Mouse (Mus musculus): Measurements from ENCODE around the gene Cebpg.

The Cebpg gene

DNA sequence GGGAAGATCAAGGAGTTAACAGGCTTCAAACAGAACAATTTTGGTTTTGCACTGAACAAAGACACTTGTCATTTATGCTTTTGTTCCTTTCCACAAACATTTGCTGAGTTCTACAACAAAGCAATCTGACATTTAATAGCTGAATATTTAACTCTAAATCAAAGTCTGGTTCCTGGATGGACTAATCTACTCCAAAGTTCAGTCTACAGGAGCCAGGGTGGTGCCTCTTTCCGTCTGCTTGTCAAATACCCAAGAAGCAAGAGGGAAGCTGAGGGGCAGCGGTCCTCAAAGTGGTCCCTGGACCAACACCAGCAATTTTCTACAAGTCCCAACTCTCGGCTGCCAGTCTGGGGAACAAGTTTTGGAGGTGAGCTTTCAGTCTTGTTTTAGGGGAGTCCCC is 3.2 kb downstream of the Cebpg start:
- no peak for DNase-seq

DNA sequence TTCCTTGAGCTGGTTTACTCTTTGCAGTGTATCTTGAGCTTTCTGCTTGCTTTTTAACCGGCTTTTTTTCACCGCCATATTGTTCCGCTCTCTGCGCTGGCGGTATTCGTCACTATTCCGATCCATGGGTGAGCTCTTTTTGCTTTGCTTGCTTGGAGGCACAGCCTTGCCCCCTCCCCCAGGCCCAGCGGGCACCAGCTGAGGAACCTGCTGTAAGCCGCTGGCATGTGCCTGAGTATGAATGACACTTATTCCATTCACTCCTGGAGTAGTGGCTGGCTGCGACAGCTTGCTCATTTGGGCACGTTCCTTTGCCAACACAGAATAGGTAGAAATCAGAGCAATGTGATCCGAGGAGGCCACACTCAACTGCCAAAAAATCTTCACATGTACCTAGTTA is 5.8 kb downstream of the Cebpg start:
- no peak for DNase-seq

DNA sequence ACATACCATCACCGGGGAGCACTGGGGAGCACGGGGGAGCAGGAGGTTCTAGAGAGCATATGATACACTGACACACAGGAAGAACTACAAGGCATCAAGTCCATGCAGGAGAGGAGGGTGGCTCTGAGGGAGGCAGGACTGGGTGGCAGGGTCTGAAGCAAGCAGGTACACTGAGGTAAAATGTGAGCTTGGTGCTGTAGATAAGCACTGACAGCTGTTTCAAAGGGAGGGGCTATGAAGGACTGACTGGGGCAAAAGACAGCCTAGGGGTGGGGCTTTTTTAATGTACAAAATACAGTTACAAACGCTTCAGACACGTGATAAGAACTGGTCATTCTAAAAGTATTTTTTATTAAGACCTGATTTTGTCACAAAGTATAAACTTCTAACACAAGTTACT is 10.3 kb downstream of the Cebpg start:
- no peak for DNase-seq

DNA sequence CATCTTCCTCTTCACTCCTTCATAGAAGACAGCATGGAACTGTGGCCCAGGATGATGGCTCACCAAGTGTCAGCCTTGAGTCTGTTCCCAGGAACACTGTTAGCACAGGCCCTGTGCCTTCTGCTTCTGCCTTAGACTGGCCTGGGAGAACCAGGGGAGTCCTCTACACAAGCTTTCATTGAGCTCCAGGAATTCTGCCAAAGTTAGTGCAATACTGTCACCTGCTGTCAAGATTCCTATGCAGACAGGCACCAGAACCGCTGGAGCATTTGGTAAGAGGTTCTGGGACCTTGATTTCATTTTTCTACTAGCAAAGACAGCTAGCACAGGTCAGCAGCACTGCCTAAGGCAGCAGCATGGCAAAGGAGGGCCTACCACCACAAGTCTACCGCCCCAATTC is 11.7 kb downstream of the Cebpg start:
- no peak for DNase-seq

DNA sequence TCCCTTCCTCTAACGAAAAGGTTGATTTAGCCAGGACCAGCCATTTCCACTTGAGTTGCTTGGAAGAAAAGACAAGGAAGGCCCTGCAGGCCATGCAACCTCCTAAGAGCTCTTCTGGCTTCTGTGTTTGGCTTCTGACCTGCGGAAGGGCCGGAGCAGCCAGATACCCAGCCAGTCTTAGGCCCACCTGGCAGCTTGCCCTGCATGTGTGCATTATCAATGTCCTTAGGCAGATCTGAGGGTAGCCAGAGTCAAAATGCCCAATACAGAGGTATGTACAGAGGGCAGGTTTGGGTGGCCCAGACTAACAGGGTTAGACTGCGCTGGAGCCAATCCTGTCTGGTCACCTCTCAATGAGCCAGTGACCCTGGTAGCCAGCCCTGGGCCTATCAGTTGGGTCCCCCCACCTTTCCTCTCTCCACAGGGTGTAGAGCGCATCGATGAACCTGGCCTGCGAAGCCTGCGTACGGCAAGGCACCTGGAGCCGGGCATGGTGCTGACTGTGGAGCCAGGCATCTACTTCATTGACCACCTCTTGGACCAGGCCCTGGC is 13.0 kb downstream of the Cebpg start:
- DNase-seq, result no peak

DNA sequence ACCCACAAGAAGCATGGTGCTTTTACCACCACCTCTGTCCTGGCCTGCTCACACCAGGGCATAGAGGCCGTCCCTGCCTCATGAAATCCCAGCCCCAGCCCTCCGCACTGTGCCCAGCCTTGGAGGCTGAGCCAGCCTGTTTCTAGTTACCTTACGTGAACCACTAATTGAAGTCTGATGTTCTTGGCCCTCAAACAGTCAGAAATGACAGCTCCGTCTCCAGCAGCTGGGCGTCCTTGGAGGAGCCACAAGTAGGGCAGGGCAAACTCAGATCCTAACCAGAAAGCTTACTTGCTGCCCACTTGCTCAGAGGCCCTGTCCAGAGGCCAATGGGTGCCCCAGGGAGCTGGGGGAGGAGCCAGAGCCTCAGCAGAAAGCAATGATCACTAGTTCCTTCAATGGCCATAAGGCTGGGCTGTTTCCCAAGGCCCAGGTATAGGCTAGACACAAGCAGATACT is 13.6 kb downstream of the Cebpg start:
- no peak for DNase-seq

DNA sequence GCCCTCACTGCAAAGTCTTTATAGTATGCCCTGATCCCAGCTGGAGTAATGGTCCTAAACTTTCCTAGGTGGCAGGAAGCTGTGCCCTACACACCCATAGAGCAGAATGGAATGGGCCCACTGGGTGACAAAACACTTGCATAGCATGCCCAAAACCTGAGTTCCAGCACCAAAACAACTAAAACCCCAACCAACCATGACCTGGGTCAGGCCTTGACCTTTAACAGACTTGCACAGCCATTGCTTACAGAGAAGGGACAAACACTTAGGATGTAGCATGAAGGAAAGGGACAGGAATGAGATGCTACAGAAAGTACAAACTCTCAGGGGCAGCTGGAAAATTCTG is 14.2 kb downstream of the Cebpg start:
- DNase-seq, result no peak

DNA sequence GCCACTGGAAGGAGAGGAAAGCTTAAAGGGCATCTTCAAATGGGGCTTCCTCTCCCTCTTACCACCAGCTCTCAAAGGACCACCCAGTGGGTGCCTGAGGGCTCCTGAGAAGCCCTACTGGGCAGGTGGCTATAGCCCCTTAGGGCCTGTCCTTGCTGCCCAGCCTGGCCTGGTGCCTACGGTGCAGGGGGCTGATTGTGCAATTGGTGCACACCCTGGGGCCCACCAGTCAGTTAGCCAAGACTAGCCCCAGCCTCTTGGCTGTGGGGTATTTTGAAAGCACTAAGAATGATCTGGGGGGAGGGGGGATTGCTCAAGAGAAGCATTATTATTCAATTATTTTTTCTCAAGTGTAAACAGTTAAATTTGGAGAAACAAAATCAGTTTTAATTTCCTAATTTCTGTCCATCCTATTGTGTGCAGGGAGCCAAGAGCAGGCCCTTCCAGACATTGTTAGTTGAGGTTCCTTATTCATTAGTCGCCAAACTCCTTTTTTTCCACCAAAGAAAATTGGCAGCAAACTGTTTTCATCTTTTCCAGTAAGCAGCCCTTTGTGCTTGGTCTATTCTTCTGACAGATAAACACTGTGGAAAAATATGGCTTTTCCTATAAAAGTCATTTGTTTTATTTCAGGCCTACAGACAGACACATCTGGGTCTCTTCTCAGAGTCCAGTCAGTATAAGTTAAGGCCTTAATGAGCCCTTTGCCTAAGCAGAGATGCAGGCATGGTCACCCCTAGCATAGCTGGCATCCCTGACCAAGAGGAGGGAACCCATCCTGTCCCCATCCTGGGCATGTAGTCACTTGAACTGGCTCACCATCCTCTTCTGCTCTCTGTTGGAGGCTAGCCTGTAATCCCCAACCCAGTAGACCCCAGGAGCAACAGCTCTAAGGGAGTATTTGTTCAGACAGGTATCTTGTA is 14.8 kb downstream of the Cebpg start:
- no peak for DNase-seq

DNA sequence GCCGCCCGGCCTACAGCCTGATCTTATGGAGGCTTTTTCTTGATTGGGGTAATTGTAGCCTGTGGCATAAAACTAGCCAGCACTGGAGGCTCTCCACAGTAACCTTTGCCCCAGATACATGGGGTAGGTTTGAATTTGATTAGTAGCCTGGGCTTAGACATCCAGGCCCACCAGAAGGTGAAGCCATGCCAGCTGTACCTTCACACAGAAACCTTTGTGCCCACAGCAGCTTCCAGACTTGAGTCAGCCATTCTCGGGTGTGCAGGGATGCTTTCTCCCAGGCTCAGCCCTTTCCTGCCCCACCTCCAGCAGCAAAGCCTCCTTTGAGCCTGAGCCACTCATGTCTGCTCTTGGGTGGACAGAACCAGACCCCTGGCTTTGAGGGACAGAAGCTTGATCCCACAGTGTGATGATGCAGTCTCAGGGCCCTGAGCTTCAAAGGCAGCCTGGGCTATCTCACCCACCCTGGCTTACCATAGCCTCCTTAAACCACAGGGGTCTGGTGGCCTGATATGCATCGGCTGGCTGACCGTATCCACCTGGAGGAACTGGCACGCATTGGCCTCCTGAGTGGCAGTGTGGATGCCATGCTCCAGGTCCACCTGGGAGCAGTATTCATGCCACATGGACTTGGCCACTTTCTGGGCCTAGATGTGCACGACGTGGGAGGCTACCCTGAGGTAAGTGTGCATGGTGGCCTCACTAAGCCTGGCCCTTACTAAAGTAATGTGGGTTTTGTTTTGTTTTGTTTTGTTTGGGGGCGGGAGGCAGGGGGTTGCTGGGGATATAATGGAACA is 16.0 kb downstream of the Cebpg start:
- DNase-seq, result no peak

DNA sequence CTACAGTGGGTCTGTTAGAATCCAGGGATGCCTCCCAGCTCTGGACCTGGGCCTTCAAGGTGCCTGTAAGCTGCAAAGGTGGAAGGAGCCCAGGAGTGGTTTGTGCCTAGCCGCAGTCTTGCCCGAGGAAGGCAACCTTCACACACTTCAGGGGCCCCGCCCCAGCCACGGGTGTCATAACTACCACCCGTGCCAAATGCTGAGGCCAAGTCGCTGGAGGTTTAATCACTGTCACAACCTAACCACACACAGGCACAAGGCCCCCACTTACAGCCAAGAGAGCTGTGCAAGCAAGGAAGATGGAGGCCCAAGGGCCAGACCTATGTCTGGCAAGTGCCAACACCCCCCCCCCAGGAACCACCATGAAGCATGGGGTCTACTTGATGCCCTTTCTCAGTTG is 19.0 kb downstream of the Cebpg start:
- no peak for DNase-seq

DNA sequence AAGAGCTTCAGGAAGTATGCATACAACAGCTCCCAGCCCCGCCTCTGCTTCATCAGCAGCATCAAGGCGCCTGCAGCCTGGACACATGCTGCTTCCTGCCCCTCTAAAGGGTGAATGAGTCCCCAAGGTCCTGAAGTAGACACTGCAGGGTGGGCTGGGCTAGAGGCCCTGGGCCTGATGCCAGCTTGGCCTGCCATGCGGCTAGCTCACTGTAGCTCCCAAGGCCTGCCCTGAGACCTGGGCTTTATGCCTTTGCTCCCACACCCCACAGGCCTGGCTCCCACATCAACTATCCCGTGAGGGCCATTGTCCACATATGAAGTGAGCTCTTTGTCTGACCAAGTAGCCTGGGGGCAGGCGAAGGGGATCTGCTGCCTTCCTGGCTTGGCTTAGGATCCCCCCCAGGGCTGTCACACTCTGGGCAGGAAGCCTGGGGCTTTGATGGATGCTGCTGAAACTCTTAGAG is 20.1 kb downstream of the Cebpg start:
- no peak for DNase-seq

DNA sequence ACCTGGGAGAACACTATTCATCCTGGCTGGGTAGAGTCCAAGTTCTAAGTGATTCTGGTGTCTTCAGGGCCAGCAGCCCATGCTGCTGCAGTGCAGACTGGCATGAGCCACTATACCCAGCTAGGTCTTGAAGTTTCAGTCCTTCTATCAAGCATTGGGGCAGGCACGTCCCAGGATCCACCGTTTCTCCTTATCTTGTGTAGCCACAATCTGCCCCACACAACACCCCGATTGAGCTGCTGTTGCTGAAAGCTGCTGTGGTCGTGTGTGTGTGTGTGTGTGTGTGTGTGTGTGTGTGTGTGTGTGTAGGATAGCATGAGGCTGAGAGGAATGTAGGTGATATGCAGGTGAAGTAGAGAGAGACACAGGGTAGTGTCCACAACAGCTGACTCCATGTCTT is 20.8 kb downstream of the Cebpg start:
- no peak for DNase-seq

DNA sequence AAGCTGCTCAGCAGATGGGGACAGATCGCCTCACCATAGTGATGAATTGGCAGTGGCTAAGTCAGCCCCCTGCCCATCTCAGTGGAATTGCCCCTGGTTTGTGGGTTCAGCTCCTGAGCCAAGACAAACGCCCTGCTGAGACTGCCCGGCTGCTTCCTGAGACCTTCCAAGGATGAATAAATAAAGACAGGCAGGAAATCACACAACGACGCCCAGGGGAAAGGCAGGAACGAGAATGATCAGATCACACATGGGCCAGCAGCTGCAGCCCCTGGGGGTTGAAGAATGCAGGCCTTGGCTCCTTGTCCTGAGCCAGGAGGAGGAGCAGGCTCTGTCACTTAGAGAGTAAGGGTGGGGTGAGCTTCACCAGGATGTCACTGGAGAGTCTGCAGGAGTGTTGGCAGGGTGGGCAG is 21.2 kb downstream of the Cebpg start:
- no peak for DNase-seq

DNA sequence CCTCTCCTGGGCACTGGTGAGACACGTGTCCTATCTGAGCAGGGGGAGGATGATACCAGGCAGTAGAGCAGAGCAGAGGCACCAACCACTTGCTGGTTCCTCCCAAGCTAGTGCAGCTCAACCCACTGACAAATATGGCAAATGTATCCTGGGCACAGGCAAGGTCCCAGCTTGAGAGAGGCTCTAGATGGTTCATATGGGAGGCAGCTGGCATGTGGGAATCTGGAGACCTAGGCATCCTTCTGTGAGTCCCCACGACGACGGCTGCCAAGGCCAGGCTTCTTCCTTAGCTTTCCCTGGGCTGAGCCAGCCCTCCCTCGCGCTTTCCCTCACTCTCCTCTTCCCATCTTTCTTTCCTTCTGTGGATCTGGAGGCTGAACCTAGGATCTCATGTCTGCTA is 25.8 kb downstream of the Cebpg start:
- no peak for DNase-seq

DNA sequence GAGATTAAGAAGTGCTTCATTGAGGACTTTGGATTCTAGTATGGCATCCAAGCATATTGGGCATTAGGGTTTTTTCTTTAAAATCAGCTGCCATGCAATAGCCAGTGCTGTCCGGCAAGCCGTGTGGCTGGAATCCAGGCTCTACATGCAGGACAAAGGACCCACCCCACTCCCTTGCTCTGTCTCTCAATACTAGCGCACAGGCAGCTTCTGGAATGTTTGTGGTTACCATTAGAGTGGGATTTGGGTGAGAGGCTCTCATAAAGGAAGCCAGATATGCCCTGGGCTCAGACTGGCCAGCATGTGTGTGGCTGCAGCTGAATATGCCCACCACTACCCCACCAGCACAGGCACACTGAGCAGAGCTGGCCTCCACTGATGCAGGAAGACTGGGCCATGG is 26.7 kb downstream of the Cebpg start:
- DNase-seq, result no peak

DNA sequence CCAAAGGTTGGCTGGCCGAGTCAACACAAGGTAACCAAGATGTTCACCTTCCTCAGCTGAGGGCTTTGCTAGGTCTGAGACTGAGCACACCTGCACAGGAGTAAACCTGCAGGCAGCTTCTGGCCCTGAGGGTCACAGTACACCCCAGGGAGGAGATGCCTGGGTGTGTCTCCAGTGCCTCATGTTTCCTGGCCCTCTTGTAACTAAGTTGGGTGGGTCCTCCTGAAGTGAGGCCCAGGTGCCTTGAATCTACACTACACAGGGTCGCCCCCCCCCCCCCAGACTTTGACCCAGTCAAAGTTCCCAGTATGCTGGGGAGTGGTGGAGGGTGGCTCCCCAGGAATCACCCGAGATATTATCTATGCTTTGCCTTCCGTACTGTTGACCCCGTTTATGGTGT is 27.1 kb downstream of the Cebpg start:
- DNase-seq, result no peak

DNA sequence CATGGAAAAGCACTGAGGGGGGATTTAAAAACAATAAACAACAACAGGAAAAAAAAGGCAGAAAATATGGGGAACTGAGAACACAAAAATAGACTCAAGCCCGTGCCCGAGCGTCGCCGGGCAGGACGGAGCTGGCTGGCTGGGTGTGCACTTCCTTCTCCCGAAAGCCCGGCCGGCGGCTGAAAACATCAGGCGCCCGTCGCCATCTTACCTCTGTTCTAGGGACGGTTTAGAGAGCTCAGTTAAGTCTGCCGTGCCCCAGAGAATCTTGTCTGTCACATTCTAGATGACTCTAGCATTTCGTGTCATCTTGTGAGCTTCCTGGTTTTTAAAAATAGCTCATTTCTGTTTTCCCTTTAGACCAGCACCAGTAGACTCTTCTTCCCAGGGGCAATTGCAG is 27.8 kb downstream of the Cebpg start:
- DNase-seq, result no peak

DNA sequence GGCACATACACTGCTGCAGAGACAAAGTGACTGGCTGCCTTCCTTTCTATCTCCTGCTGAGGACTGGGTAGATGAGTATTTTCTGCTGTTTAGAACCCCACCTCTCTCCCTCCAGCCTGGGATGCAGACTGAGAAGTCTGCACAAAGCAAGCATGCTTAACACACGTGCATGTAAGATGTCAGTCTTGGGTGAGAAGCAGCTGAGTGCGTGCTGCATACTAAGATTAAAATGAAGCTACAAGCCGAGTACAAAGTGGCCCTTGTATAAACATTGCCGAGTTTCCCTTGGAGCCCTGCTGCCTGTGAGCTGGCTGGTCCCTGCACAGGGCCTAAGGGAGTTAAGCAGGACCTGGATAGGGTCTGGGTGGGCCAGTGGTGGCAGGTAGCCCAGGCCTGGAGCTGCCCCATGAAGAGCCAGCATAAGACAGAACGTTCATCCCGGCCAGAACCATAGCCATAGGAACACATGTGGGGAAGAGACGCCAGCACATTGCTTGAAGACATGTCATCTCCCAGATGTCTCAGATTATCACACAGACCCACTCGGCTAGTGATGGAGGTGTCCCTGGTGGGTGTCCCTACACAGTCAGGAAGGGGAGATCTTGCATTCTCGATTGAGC is 28.5 kb downstream of the Cebpg start:
- no peak for DNase-seq

DNA sequence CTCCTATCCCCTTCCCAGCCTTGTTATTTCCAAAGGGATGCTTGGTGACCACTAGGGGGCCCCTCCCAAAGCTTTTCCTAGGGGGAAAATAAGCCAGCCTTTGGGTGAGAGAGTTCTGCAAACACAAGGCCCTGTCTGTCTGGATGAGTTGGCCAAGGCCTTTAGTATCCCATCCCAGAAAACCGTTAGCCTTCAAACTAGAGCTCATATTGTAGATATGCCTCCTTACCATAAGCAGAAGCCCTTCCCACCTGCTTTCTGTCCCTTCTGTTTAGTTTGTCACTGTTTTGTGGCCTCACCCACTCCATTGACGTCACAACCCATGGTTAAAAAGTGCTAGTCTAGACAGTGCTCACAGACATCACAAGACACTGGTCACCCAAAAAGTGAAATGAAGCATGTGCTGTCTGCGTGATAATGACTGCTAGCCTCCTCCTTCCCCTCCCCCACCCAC is 29.5 kb downstream of the Cebpg start:
- DNase-seq, result no peak

DNA sequence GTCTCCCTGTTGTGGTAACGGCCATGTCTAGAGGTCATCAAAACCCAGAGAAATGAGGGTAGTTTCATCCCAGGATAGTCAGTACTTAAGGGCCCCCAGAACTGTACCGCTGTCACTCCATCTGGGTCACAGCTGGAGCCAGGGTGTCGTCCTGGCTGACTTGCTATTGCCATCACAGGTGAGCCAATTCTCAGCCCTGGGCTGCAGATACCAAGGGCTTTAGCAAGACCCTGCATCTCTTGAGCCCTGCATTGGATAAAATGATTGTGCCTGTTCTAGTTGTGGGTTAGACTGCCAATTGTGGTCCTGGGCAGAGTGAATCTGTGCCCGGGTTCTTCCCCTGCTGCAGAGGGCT is 30.1 kb downstream of the Cebpg start:
- DNase-seq, result no peak

DNA sequence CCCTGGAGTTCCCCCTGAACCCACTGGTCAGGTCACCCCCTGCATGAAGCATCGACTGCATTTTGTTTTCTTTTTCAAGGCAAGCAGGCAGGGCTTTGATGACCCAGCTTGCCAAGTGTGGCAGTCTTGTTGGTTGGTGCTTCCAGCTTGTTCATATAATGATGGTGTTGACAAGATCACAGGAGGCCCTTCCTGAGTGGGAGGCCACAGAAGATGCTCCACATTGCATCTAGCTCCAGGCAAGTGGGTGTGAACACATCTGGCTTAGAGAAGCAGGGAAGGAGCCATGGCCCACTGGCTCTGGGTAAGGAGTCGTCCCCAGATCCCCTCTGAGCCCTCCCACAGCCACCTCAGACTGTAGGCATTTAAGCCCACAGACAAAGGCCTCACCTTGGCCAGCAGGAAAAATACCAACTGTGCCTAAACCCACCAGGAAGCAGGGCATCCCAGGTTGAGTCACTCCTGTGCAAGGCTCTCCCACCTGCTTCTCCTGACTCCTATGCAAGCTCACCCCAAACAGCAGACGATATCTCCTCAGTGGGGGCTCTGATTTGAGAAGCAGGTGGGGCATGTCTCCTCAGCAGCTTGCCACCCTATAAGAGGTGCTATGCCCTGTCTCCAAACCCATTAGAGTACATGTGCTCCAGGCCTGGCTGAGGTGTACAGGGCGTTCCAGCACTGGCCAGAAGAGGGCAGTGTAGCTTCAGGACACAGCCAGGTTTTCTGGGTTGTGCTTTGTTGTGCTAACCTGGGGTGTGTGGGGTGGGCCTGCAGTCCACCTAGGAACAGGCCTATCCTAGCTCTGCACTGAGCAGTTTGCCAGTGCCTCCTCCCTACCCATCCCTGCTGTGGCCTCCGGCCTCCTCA is 30.7 kb downstream of the Cebpg start:
- DNase-seq, result peak; percentile 49 to 78

DNA sequence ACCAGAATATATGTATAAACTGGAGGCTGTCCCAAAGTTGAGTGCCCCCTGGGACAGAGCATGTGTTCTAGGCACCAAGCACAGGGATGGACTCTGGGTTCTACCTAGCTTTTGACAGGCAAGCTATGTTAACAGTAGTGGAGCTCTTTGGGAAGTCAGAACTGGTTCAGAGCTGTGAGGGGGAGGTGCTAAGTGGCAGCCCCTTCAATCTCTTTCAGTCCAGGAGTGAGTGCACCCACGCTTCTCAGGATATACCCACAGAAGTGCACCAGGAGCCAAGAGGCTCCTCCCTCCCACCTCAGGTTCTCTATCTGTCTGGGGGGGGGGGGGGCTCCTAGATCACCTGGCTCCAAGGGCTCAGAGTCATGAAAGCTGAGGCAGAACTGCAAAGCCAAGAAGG is 31.9 kb downstream of the Cebpg start:
- no peak for DNase-seq

Data from spleen, adult 18-20 months (tissue).